Mouse (Mus musculus) right cerebral cortex, postnatal 14 days (tissue): ENCODE results near the gene Ctnnd2.

Experiments used
- DNase-seq: peaks from one replicate; pipeline ENCODE4 v3.0.0; 2022

The Ctnnd2 gene

GRCm38 (mm10) chr15:30913360-30913759 lies 741.0 kb downstream of the Ctnnd2 start:
- DNase-seq, result no peak

- no peak for DNase-seq
Measured at GRCm38 (mm10) chr15:30925838-30926237, 753.4 kb downstream of the Ctnnd2 start.

- peak; percentile 25 for DNase-seq
Measured at GRCm38 (mm10) chr15:30927632-30928031, 755.2 kb downstream of the Ctnnd2 start.

GRCm38 (mm10) chr15:30931906-30932305 lies 759.5 kb downstream of the Ctnnd2 start:
- DNase-seq, result no peak

- DNase-seq, result no peak
Measured at GRCm38 (mm10) chr15:30945863-30946262, 773.5 kb downstream of the Ctnnd2 start.

- DNase-seq, result no peak
Measured at GRCm38 (mm10) chr15:30958513-30958912, 786.1 kb downstream of the Ctnnd2 start.

GRCm38 (mm10) chr15:30962421-30963160 lies 790.2 kb downstream of the Ctnnd2 start:
- no peak for DNase-seq

GRCm38 (mm10) chr15:30964046-30964445 lies 791.7 kb downstream of the Ctnnd2 start:
- DNase-seq, result no peak

- no peak for DNase-seq
Measured at GRCm38 (mm10) chr15:30964865-30965679, 792.7 kb downstream of the Ctnnd2 start.

- no peak for DNase-seq
Measured at GRCm38 (mm10) chr15:30966826-30967225, 794.4 kb downstream of the Ctnnd2 start.

- DNase-seq, result no peak
Measured at GRCm38 (mm10) chr15:30974436-30974835, 802.0 kb downstream of the Ctnnd2 start.

GRCm38 (mm10) chr15:30974991-30975775 lies 802.8 kb downstream of the Ctnnd2 start:
- DNase-seq, result peak; percentile 23

- DNase-seq, result no peak
Measured at GRCm38 (mm10) chr15:30977166-30977740, 804.9 kb downstream of the Ctnnd2 start.

GRCm38 (mm10) chr15:30986890-30987289 lies 814.5 kb downstream of the Ctnnd2 start:
- no peak for DNase-seq

GRCm38 (mm10) chr15:30990421-30991252 lies 818.2 kb downstream of the Ctnnd2 start:
- DNase-seq, result no peak

- no peak for DNase-seq
Measured at GRCm38 (mm10) chr15:30992357-30992756, 820.0 kb downstream of the Ctnnd2 start.

- no peak for DNase-seq
Measured at GRCm38 (mm10) chr15:30992901-30993300, 820.5 kb downstream of the Ctnnd2 start.

GRCm38 (mm10) chr15:30995346-30995745 lies 823.0 kb downstream of the Ctnnd2 start:
- no peak for DNase-seq

- DNase-seq, result no peak
Measured at GRCm38 (mm10) chr15:31004468-31004867, 832.1 kb downstream of the Ctnnd2 start.

GRCm38 (mm10) chr15:31004976-31005375 lies 832.6 kb downstream of the Ctnnd2 start:
- DNase-seq, result no peak

GRCm38 (mm10) chr15:31006050-31006824 lies 833.8 kb downstream of the Ctnnd2 start:
- DNase-seq, result no peak
